Mouse (Mus musculus) heart, postnatal 25 days (tissue): ENCODE measurements around the gene Tnfrsf14. TPM values are rescaled to one million over a fixed set of nuclear protein-coding genes. Genes with fewer than 3 reads are reported as not detected.

ENCODE experiments used
- DNase-seq: peaks from one replicate; pipeline ENCODE4 v3.0.0; 2022; ENCODE audit warnings: low spot score
- intact Hi-C: fragments of 180-260 bp; cut with DNase I; formaldehyde crosslinking; loops from one replicate; pipeline ENCODE4 v1.15.1; 2025
- total RNA-seq, 2 experiments: library from RNA; stranded (reverse); gene quantifications; 2 replicates each; pipeline ENCODE4 v1.2.3; 2021

The Tnfrsf14 gene
- total RNA-seq, 2 experiments from 2014 or later, result 3.8 to 6.7 TPM

GRCm38 (mm10) chr4:154925413-154925812 is 3.0 kb downstream of the Tnfrsf14 start:
- no peak for DNase-seq
- intact Hi-C loops, result no loop called here

- DNase-seq, result no peak
These were observed 5.4 kb downstream of the Tnfrsf14 start for GRCm38 (mm10) chr4:154922931-154923330.

GRCm38 (mm10) chr4:154922291-154922690 is 6.1 kb downstream of the Tnfrsf14 start:
- no peak for DNase-seq
- intact Hi-C loops, result no loop called here

More at GRCm38 (mm10) chr4:154922931-154923330, 5.4 kb downstream of the Tnfrsf14 start:
- intact Hi-C loops, result no loop called here

- no peak for DNase-seq
- intact Hi-C loops, result no loop called here
These were observed 11.7 kb downstream of the Tnfrsf14 start for GRCm38 (mm10) chr4:154916662-154917061.

GRCm38 (mm10) chr4:154915286-154915685 is 13.1 kb downstream of the Tnfrsf14 start:
- intact Hi-C loops, result no loop called here
- DNase-seq, result no peak

- intact Hi-C loops, result no loop called here
- no peak for DNase-seq
These were observed 13.7 kb downstream of the Tnfrsf14 start for GRCm38 (mm10) chr4:154914707-154915106.

- intact Hi-C loops, result no loop called here
- no peak for DNase-seq
These were observed 14.1 kb downstream of the Tnfrsf14 start for GRCm38 (mm10) chr4:154914252-154914651.

GRCm38 (mm10) chr4:154913845-154914244 is 14.5 kb downstream of the Tnfrsf14 start:
- no peak for DNase-seq
- intact Hi-C loops, result no loop called here

- no peak for DNase-seq
- intact Hi-C loops, result no loop called here
These were observed 16.7 kb downstream of the Tnfrsf14 start for GRCm38 (mm10) chr4:154911644-154912043.

- intact Hi-C loops, result no loop called here
- DNase-seq, result no peak
These were observed 17.5 kb downstream of the Tnfrsf14 start for GRCm38 (mm10) chr4:154910606-154911522.

GRCm38 (mm10) chr4:154908490-154908889 is 19.9 kb downstream of the Tnfrsf14 start:
- intact Hi-C loops, result no loop called here
- DNase-seq, result no peak

- DNase-seq, result no peak
- intact Hi-C loops, result no loop called here
These were observed 20.5 kb downstream of the Tnfrsf14 start for GRCm38 (mm10) chr4:154907833-154908232.

- intact Hi-C loops, result loop anchor here (1.0 kb wide), 1 partner anchor 26 kb away; no protein-coding TSS in a partner anchor
- DNase-seq, result peak; percentile 50
These were observed 23.9 kb downstream of the Tnfrsf14 start for GRCm38 (mm10) chr4:154904185-154905071.

GRCm38 (mm10) chr4:154902371-154902770 is 26.0 kb downstream of the Tnfrsf14 start:
- intact Hi-C loops, result no loop called here
- no peak for DNase-seq

GRCm38 (mm10) chr4:154898506-154899446 is 29.6 kb downstream of the Tnfrsf14 start, which contains the start of gene Fam213b:
Fam213b (minus strand) TSS chr4:154899135.
- DNase-seq, result peak; percentile 75
- intact Hi-C loops, result no loop called here

- no peak for DNase-seq
- intact Hi-C loops, result no loop called here
These were observed 30.5 kb downstream of the Tnfrsf14 start for GRCm38 (mm10) chr4:154897676-154898465.

- intact Hi-C loops, result no loop called here
- no peak for DNase-seq
These were observed 32.8 kb downstream of the Tnfrsf14 start for GRCm38 (mm10) chr4:154895549-154895948.

GRCm38 (mm10) chr4:154890887-154891286 is 37.5 kb downstream of the Tnfrsf14 start:
- DNase-seq, result no peak
- intact Hi-C loops, result no loop called here
